Mouse (Mus musculus) embryonic facial prominence, embryonic 14.5 days (tissue): Measurements from ENCODE around the gene Gm26920. TPM values are rescaled to one million over a fixed set of nuclear protein-coding genes. Genes with fewer than 3 reads are reported as not detected.

ENCODE experiments used
- ATAC-seq: fragments of 200-750 bp; cut with Nextera tagmentation; 2 replicates; pipeline ENCODE4 v1.8.0; 2017; ENCODE audit warnings: low read depth, moderate number of reproducible peaks, moderate TSS enrichment
- DNase-seq: peaks from one replicate; pipeline ENCODE4 v3.0.0-alpha.2; 2015; ENCODE audit warnings: low spot score
- H3K27ac ChIP-seq: fragments of 300-500 bp; sonication (generic); replicated peaks from 2 replicates; pipeline ENCODE4 v1.5.1; 2014; ENCODE audit warnings: low read depth, mild to moderate bottlenecking, low read length, moderate library complexity
- H3K27me3 ChIP-seq: fragments of 300-500 bp; sonication (generic); replicated peaks from 2 replicates; pipeline ENCODE4 v1.6.1; 2014; ENCODE audit warnings: low read length; ENCODE audit not compliant: control insufficient read depth, insufficient read depth
- H3K36me3 ChIP-seq: fragments of 300-500 bp; sonication (generic); 2 replicates; pipeline ENCODE4 v1.6.1; 2014; ENCODE audit warnings: low read length, mixed read lengths; ENCODE audit not compliant: control insufficient read depth, insufficient read depth
- H3K4me1 ChIP-seq: fragments of 300-500 bp; sonication (generic); 2 replicates; pipeline ENCODE4 v1.6.1; 2014; ENCODE audit warnings: antibody characterized with exemption, low read length; ENCODE audit not compliant: control insufficient read depth, insufficient read depth
- H3K4me2 ChIP-seq: fragments of 300-500 bp; sonication (generic); 2 replicates; pipeline ENCODE4 v1.6.1; 2014; ENCODE audit warnings: low read depth, mild to moderate bottlenecking, low read length, moderate library complexity, mixed read lengths
- H3K4me3 ChIP-seq: fragments of 300-500 bp; sonication (generic); 2 replicates; pipeline ENCODE4 v1.5.1; 2014; ENCODE audit warnings: low read depth, mild to moderate bottlenecking, low read length
- H3K9ac ChIP-seq: fragments of 300-500 bp; sonication (generic); 2 replicates; pipeline ENCODE4 v1.6.1; 2014; ENCODE audit warnings: low read depth, mild to moderate bottlenecking, low read length, moderate library complexity, mixed read lengths
- H3K9me3 ChIP-seq: fragments of 300-500 bp; sonication (generic); 2 replicates; pipeline ENCODE4 v1.6.1; 2016; ENCODE audit warnings: low read length; ENCODE audit not compliant: control insufficient read depth
- WGBS: fragments of 180-500 bp; shearing (Covaris S2); extraction: QIAGEN DNeasy Blood & Tissue Kit; methylation state at CpG from one replicate; pipeline ENCODE4 v1.1.7; 2014; 5-methylcytosine and 5-hydroxymethylcytosine counted together
- polyA plus RNA-seq: library from polyadenylated mRNA; unstranded; fragments of >200 nt; fragmentation: Nextera tagmentation; extraction: Ambion mirVana; gene quantifications from 2 replicates; pipeline ENCODE4 v1.2.1, GENCODE M21; 2014

Gene Gm26920
- polyA plus RNA-seq, 1 experiment from 2014 or later, result 1.4 TPM

DNA sequence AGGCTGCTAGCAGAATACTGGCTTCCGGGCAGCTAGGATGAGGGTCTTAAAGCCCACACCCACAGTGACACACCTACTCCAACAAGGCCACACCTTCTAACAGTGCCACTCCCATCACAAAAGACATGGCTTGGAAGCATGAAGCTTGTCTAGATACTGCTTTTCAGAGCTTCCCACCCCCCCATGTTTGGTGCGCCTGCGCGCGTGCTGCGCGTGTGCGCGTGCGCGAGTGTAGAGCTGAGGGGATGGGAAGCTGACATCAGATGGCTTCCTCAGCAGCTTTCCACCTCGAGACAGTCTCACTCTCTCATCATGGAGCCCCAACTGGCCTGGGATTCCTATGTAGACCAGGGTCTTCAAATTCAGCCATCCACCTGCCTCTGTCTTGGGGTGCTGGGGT is 55.9 kb downstream of the Gm26920 start:
- Histone ChIP-seq H3K4me2 (no peak overlapping the region), H3K9me3 (no peaks in the 10 kb centered on the region), H3K4me1 (no peaks in the 10 kb centered on the region), H3K27me3 (no peaks in the 10 kb centered on the region), H3K4me3 (no peak overlapping the region), H3K9ac (no peak overlapping the region), H3K36me3 (peaks cover 30% of the 10 kb centered on the region), H3K27ac (no peak overlapping the region)
- WGBS, result 92% methylated on average over 12 of the region's 12 CpGs
- DNase-seq, result no peak
- no peak for ATAC-seq

DNA sequence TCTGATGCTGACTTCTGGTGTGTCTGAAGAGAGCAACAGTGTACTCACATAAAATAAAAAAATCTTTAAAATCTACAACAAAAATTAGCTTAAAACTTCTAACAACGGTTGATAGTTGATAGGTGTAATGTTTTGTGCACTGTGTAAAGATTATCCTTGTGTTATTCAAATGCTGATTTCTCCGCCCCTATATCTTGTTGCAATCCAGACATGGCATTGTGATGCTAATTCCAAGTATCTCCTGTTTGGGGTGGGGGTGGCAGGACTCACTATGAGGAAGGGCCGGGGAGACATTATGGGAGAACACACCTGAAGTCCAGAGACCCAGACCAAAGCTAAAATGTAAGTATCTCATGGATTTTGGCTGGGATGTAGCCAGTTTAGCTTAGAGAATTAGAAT is 58.8 kb downstream of the Gm26920 start:
- ATAC-seq (no peak), DNase-seq (no peak)
- no peaks in the 10 kb centered on the region for H3K27me3 ChIP-seq
- WGBS, result 89% methylated on average over 3 of the region's 3 CpGs
- H3K4me1 ChIP-seq, result no peaks in the 10 kb centered on the region
- peaks cover 11% of the 10 kb centered on the region for H3K36me3 ChIP-seq
- H3K9ac ChIP-seq, result no peak overlapping the region
- H3K27ac ChIP-seq, result no peak overlapping the region
- H3K4me3 ChIP-seq, result no peak overlapping the region
- H3K4me2 ChIP-seq, result no peak overlapping the region
- H3K9me3 ChIP-seq, result no peaks in the 10 kb centered on the region

DNA sequence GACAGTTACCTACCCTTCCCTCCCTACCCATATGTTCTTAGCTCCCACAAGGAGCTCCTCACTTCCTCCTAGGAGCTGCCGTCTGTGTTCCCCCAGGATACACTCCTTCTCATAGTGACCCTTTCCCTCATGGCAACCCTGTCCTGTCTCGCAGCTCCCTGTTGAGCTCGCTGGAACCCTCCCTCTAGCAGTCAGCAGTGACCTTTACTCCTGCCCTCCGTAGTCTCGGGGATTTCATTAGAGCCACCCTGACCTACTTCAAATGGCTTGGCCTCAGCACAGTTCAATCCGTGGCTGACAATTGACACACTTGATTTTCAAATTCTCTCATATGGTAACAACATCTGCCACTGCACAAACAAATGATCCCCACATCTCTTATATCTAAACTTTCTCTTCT is 59.5 kb downstream of the Gm26920 start:
- ATAC-seq, result no peak
- H3K27me3 ChIP-seq, result no peaks in the 10 kb centered on the region
- no peak overlapping the region for H3K4me2 ChIP-seq
- no peak for DNase-seq
- no peak overlapping the region for H3K4me3 ChIP-seq
- 20% methylated on average over 6 of the region's 6 CpGs for WGBS
- no peak overlapping the region for H3K27ac ChIP-seq
- no peak overlapping the region for H3K9ac ChIP-seq
- H3K9me3 ChIP-seq, result no peaks in the 10 kb centered on the region
- no peaks in the 10 kb centered on the region for H3K4me1 ChIP-seq
- H3K36me3 ChIP-seq, result peaks cover 15% of the 10 kb centered on the region

GRCm38 (mm10) chr7:30028572-30028971 is 61.6 kb downstream of the Gm26920 start:
- Histone ChIP-seq H3K9me3 (no peaks in the 10 kb centered on the region), H3K9ac (no peak overlapping the region), H3K4me2 (no peak overlapping the region), H3K27me3 (no peaks in the 10 kb centered on the region), H3K4me1 (no peaks in the 10 kb centered on the region), H3K36me3 (peaks cover 33% of the 10 kb centered on the region), H3K4me3 (no peak overlapping the region), H3K27ac (no peak overlapping the region)
- ATAC-seq, result no peak
- 90% methylated on average over 3 of the region's 3 CpGs for WGBS
- DNase-seq, result no peak

DNA sequence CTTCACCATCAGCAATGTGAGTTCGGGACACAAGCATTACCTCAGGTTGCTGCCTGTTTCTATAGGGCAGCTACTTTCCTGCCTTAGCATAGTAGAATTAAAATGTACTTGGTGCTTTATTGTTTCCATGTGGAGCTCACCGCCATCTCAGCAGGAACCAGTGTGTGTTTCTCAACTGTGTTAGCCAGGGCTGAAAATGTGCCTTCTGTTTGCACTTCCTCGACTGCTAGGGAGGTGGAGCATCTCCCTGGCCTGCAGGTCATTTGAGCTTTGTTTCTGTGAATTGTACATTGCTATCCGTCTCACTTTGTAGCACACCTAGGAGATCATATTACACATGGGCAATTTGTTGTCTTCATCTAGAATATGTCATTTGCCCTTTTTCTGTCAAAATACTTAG is 62.9 kb downstream of the Gm26920 start:
- H3K4me2 ChIP-seq, result no peak overlapping the region
- ATAC-seq (no peak), DNase-seq (no peak)
- no peaks in the 10 kb centered on the region for H3K9me3 ChIP-seq
- H3K4me1 ChIP-seq, result no peaks in the 10 kb centered on the region
- no peak overlapping the region for H3K9ac ChIP-seq
- no peak overlapping the region for H3K27ac ChIP-seq
- WGBS, result 43% methylated on average over 4 of the region's 4 CpGs
- H3K27me3 ChIP-seq, result no peaks in the 10 kb centered on the region
- H3K4me3 ChIP-seq, result no peak overlapping the region
- peaks cover 46% of the 10 kb centered on the region for H3K36me3 ChIP-seq

DNA sequence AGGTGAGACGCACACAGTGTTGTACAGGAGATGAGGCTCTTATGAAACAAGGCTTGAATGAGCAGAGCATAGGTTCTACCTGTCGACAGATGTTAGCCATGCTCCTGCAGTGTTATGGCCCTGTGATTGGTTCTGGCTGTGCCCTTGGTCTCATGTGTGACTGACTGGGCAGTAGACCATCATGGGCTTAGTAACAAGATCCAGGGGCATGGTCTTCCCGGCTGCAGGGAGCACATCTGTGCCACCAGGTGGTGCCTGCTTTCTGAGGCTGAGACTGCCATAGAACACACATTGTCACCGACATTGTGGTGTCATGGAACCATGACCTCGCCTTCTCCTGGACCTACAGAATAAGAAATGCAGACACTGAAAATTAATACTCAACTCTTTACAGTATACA is 64.9 kb downstream of the Gm26920 start:
- Histone ChIP-seq H3K36me3 (peaks cover 61% of the 10 kb centered on the region), H3K9ac (no peak overlapping the region), H3K4me2 (no peak overlapping the region), H3K4me3 (no peak overlapping the region), H3K27me3 (no peaks in the 10 kb centered on the region), H3K4me1 (no peaks in the 10 kb centered on the region), H3K27ac (no peak overlapping the region), H3K9me3 (no peaks in the 10 kb centered on the region)
- 68% methylated on average over 5 of the region's 5 CpGs for WGBS
- DNase-seq (no peak), ATAC-seq (no peak)

DNA sequence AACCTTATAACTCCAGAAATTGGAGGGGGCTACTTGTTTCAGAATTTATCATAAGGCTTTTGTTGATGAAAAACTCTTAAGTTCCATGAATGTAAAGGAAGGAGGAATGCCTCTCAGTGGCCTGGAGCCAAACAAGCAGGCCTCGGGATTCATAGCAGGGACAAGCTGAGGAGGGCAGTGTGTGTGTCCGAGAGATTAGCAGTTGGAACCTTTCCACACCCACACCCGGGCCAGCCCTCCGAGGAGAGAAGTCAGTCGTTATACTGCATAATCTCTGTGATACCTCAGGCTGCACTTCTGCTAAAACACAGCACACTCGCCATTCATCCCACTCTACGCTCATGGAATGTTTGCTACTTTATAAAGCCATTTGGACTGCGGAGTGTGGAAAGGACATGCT is 66.4 kb downstream of the Gm26920 start:
- ATAC-seq (no peak), DNase-seq (no peak)
- H3K27ac ChIP-seq, result no peak overlapping the region

DNA sequence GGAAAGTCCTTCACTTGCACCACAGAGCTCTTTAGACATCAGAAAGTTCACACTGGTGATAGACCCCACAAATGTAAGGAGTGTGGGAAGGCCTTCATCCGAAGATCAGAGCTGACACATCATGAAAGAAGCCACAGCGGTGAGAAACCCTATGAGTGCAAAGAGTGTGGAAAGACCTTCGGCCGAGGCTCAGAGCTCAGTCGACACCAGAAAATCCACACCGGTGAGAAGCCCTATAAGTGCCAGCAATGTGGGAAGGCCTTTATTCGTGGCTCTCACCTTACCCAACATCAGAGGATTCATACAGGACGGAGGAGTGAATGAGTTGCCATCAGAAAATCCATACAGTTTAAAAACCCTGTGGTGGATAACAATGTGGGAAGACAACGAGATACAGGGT is 66.9 kb downstream of the Gm26920 start:
- ATAC-seq, result no peak
- Histone ChIP-seq H3K9ac (no peak overlapping the region), H3K27ac (no peak overlapping the region), H3K27me3 (no peaks in the 10 kb centered on the region), H3K4me2 (no peak overlapping the region), H3K4me3 (no peak overlapping the region), H3K4me1 (no peaks in the 10 kb centered on the region), H3K9me3 (no peaks in the 10 kb centered on the region), H3K36me3 (peaks cover 79% of the 10 kb centered on the region)
- WGBS, result 95% methylated on average over 9 of the region's 9 CpGs
- no peak for DNase-seq

More for the DNA sequence above, 66.4 kb downstream of the Gm26920 start:
- no peak overlapping the region for H3K4me2 ChIP-seq
- no peak overlapping the region for H3K9ac ChIP-seq
- no peaks in the 10 kb centered on the region for H3K9me3 ChIP-seq
- H3K27me3 ChIP-seq, result no peaks in the 10 kb centered on the region
- no peak overlapping the region for H3K4me3 ChIP-seq
- WGBS, result 92% methylated on average over 8 of the region's 8 CpGs
- H3K36me3 ChIP-seq, result peaks cover 75% of the 10 kb centered on the region
- H3K4me1 ChIP-seq, result no peaks in the 10 kb centered on the region

GRCm38 (mm10) chr7:30019543-30019942 is 70.7 kb downstream of the Gm26920 start:
- WGBS, result 91% methylated on average over 2 of the region's 2 CpGs
- no peak for DNase-seq
- Histone ChIP-seq H3K27me3 (no peaks in the 10 kb centered on the region), H3K36me3 (peaks cover 88% of the 10 kb centered on the region), H3K4me3 (no peak overlapping the region), H3K4me2 (no peak overlapping the region), H3K27ac (no peak overlapping the region), H3K9ac (no peak overlapping the region), H3K9me3 (no peaks in the 10 kb centered on the region), H3K4me1 (no peaks in the 10 kb centered on the region)
- ATAC-seq, result no peak
